Mouse (Mus musculus) neutrophil, adult 65 days (primary cell): ENCODE results near the gene Bcorl1. TPM values are rescaled to one million over a fixed set of nuclear protein-coding genes. Genes with fewer than 3 reads are reported as not detected.

Experiments used
- total RNA-seq: library from RNA; stranded (reverse); gene quantifications from 2 replicates; pipeline ENCODE4 v1.2.4, GENCODE M21; 2023

Gene Bcorl1
- 16.8 and 19.8 TPM in 2 replicates for total RNA-seq

DNA sequence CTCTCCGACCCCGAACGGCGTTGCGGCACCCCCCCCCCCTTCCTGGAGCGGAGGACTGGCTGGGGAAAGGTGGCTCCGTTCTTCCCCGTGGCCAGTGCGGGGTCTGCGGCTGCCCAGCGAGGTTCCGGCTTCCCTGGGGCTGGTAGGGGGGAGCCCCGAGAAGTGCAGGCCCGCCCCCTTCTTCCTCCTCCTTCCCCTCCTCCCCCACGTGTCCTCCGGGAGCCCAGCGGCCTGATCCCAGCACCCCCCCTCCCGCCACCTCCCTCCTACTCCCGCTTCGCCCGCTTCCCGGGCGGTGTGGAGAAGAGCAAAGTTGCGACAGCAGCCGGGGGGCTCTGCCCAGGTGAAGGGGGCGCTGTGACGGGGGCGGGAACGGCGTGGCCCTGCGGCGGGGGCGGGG, at the start of gene Bcorl1:
Bcorl1 (plus strand) TSS at position 218 of the 400 bp plus-strand sequence.

Other genes with a start within 250 kb of the Bcorl1 start
- gene Xpnpep2, start 232.6 kb upstream of the Bcorl1 start, total RNA-seq = not detected in 2 replicates
- 104 and 111 TPM in 2 replicates for gene Sash3, start 194.9 kb upstream of the Bcorl1 start, total RNA-seq
- gene Zdhhc9, start 132.5 kb upstream of the Bcorl1 start, total RNA-seq = 35.7 and 47.3 TPM in 2 replicates
- 20.2 and 23.0 TPM in 2 replicates for gene Utp14a, start 84.5 kb upstream of the Bcorl1 start, total RNA-seq
- 87.5 and 93.0 TPM in 2 replicates for gene Elf4, start 121.8 kb downstream of the Bcorl1 start, total RNA-seq
- 13.3 and 13.6 TPM in 2 replicates for gene Aifm1, start 172.2 kb downstream of the Bcorl1 start, total RNA-seq
- not detected in 2 replicates for gene Rab33a, start 177.9 kb downstream of the Bcorl1 start, total RNA-seq